Mouse (Mus musculus): ENCODE measurements at regions not wholly inside any gene's neighbourhood (a gene's known extent, or its start where the extent isn't known, plus 50 kb on each side); places are given as distances from the start of the nearest gene placed in this dataset.

DNA sequence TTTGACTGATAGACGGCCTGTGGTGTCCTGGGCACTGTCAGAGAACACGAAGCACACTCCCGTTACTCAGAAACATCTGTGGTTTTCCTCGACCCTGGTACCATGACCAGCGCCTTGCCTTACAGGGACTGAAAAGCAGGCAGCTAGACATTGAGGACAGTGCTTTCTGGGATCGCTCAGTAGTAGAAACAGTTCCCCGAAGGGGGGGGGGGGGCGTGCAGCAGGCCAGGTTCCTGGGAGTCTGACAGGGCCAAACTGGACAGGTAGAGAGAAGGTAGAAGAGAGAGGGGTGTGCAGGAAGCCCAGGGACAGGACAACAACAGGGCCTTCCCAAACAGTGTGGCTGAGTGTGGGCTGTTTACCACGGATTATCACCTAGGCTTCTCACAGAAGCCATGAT, 93.5 kb upstream of the Dio3 start:
- TF ChIP-seq GATA1 (IDR thresholded peaks at IDR 0.05; ENCODE audit: borderline replicate concordance, low read length) (no peak), FLI1 (IDR thresholded peaks at IDR 0.05; ENCODE audit: low read length) (no peak)
